Mouse (Mus musculus) MEL (cell line): ENCODE data around the gene Sde2. TPM values are rescaled to one million over a fixed set of nuclear protein-coding genes. Genes with fewer than 3 reads are reported as not detected.

Experiments used
- DNase-seq: peaks from one replicate; pipeline ENCODE4 v3.0.0; 2011; ENCODE audit warnings: low read depth, low spot score
- H3K27ac ChIP-seq: 2 replicates; pipeline ENCODE4 v1.5.1; 2012; ENCODE audit warnings: low read depth, mild to moderate bottlenecking, control low read depth, low read length, moderate library complexity; ENCODE audit not compliant: control insufficient read depth
- H3K27me3 ChIP-seq, 2 experiments: fragments of 150-350 bp in 1 of 2; sonication (generic) in 1 of 2; 2 replicates each; pipeline ENCODE4 v1.6.1; 2012; ENCODE audit warnings: low read length in 2 of 2, mild to moderate bottlenecking in 2 of 2, improper control_type of control experiment in 1 of 2, moderate library complexity in 1 of 2; ENCODE audit not compliant: insufficient read depth in 2 of 2, control insufficient read depth in 1 of 2
- H3K36me3 ChIP-seq, 2 experiments: 2 replicates each; pipeline ENCODE4 v1.6.1; 2012 to 2014; ENCODE audit warnings: low read length in 2 of 2, improper control_type of control experiment in 1 of 2, inconsistent platforms in 1 of 2, mild to moderate bottlenecking in 1 of 2; ENCODE audit not compliant: insufficient read depth in 2 of 2, control insufficient read depth in 1 of 2
- H3K4me1 ChIP-seq, 2 experiments: fragments of 150-350 bp in 1 of 2; sonication (generic) in 1 of 2; 2 replicates each; pipeline ENCODE4 v1.6.1; 2012; ENCODE audit warnings: low read length in 2 of 2, improper control_type of control experiment in 1 of 2, mild to moderate bottlenecking in 1 of 2; ENCODE audit not compliant: insufficient read depth in 2 of 2, control insufficient read depth in 1 of 2
- H3K4me3 ChIP-seq, 2 experiments: fragments of 150-350 bp in 1 of 2; sonication (generic) in 1 of 2; 2 replicates each; pipeline ENCODE4 v1.5.1; 2012; ENCODE audit warnings: low read depth in 2 of 2, low read length in 2 of 2, mild to moderate bottlenecking in 2 of 2, moderate library complexity in 2 of 2, control low read depth in 1 of 2, improper control_type of control experiment in 1 of 2; ENCODE audit not compliant: control insufficient read depth in 1 of 2, insufficient read depth in 1 of 2
- H3K79me2 ChIP-seq: 2 replicates; pipeline ENCODE4 v1.6.1; 2012; ENCODE audit warnings: mild to moderate bottlenecking, low read length, moderate library complexity; ENCODE audit not compliant: control insufficient read depth, poor library complexity, insufficient read depth
- H3K9ac ChIP-seq: 2 replicates; pipeline ENCODE4 v1.6.1; 2012; ENCODE audit warnings: low read depth, mild to moderate bottlenecking, control low read depth, low read length, moderate library complexity; ENCODE audit not compliant: control insufficient read depth, poor library complexity, severe bottlenecking
- H3K9me3 ChIP-seq: fragments of 150-350 bp; sonication (generic); replicated peaks from 2 replicates; pipeline ENCODE4 v1.6.1; 2012; ENCODE audit warnings: mild to moderate bottlenecking, low read length, improper control_type of control experiment, moderate library complexity; ENCODE audit not compliant: insufficient read depth
- BHLHE40 ChIP-seq: IDR thresholded peaks from 2 replicates; pipeline ENCODE4 v1.6.1; 2012; ENCODE audit warnings: low read depth, mild to moderate bottlenecking, inconsistent platforms, low read length, improper control_type of control experiment, borderline replicate concordance
- CHD1 ChIP-seq: IDR thresholded peaks from 2 replicates; pipeline ENCODE4 v1.6.1; 2012; ENCODE audit warnings: low read depth, mild to moderate bottlenecking, inconsistent platforms, low read length, improper control_type of control experiment
- CTCF ChIP-seq, 3 experiments: IDR thresholded peaks in 2 of 3; conservative IDR thresholded peaks in 1 of 3; 2 replicates each; pipeline ENCODE4 v1.5.1; 2011 to 2012; ENCODE audit warnings: low read length in 3 of 3, low read depth in 2 of 3, mild to moderate bottlenecking in 2 of 3, improper control_type of control experiment in 1 of 3, inconsistent platforms in 1 of 3, mixed read lengths in 1 of 3, moderate library complexity in 1 of 3; ENCODE audit not compliant: control insufficient read depth in 1 of 3, insufficient read depth in 1 of 3, poor library complexity in 1 of 3, severe bottlenecking in 1 of 3
- E2F4 ChIP-seq: IDR thresholded peaks from 2 replicates; pipeline ENCODE4 v1.6.1; 2011; ENCODE audit warnings: low read depth, low read length, improper control_type of control experiment, borderline replicate concordance
- ELF1 ChIP-seq: IDR thresholded peaks from 2 replicates; pipeline ENCODE4 v1.6.1; 2014; ENCODE audit warnings: low read depth, mild to moderate bottlenecking, inconsistent platforms, low read length, improper control_type of control experiment, moderate library complexity
- EP300 ChIP-seq, 2 experiments: IDR thresholded peaks; 2 replicates each; pipeline ENCODE4 v1.6.1; 2011; ENCODE audit warnings: improper control_type of control experiment in 2 of 2, low read length in 2 of 2, low read depth in 1 of 2, mild to moderate bottlenecking in 1 of 2
- ETS1 ChIP-seq: IDR thresholded peaks from 2 replicates; pipeline ENCODE4 v1.6.1; 2012; ENCODE audit warnings: low read depth, mild to moderate bottlenecking, inconsistent platforms, low read length, improper control_type of control experiment, moderate library complexity
- GABPA ChIP-seq: IDR thresholded peaks from 2 replicates; pipeline ENCODE4 v1.6.1; 2012; ENCODE audit warnings: low read depth, mild to moderate bottlenecking, inconsistent platforms, low read length, improper control_type of control experiment, moderate library complexity
- GATA1 ChIP-seq: IDR thresholded peaks from 2 replicates; pipeline ENCODE4 v1.6.1; 2011; ENCODE audit warnings: low read depth, low read length, improper control_type of control experiment
- HCFC1 ChIP-seq: IDR thresholded peaks from 2 replicates; pipeline ENCODE4 v1.6.1; 2012; ENCODE audit warnings: low read depth, mild to moderate bottlenecking, inconsistent platforms, low read length, improper control_type of control experiment, moderate library complexity
- KAT2A ChIP-seq: conservative IDR thresholded peaks from 2 replicates; pipeline ENCODE4 v1.6.1; 2012; ENCODE audit warnings: low read depth, low read length, improper control_type of control experiment, inconsistent platforms
- MAFK ChIP-seq: IDR thresholded peaks from 2 replicates; pipeline ENCODE4 v1.6.1; 2011; ENCODE audit warnings: low read depth, mild to moderate bottlenecking, low read length, improper control_type of control experiment, borderline replicate concordance
- MAX ChIP-seq: IDR thresholded peaks from 2 replicates; pipeline ENCODE4 v1.6.1; 2011; ENCODE audit warnings: low read length, improper control_type of control experiment
- MAZ ChIP-seq: IDR thresholded peaks from 2 replicates; pipeline ENCODE4 v1.6.1; 2012; ENCODE audit warnings: low read depth, mild to moderate bottlenecking, inconsistent platforms, low read length, improper control_type of control experiment
- MEF2A ChIP-seq: IDR thresholded peaks from 2 replicates; pipeline ENCODE4 v1.6.1; 2014; ENCODE audit warnings: low read depth, mild to moderate bottlenecking, inconsistent platforms, low read length, improper control_type of control experiment; ENCODE audit not compliant: poor library complexity, insufficient replicate concordance, severe bottlenecking; ENCODE audit errors: extremely low read depth
- MXI1 ChIP-seq: IDR thresholded peaks from 2 replicates; pipeline ENCODE4 v1.6.1; 2011; ENCODE audit warnings: mild to moderate bottlenecking, low read depth, low read length, improper control_type of control experiment
- MYB ChIP-seq: IDR thresholded peaks from 2 replicates; pipeline ENCODE4 v1.6.1; 2011; ENCODE audit warnings: mild to moderate bottlenecking, low read depth, low read length, improper control_type of control experiment
- MYC ChIP-seq: IDR thresholded peaks from 2 replicates; pipeline ENCODE4 v1.6.1; 2011; ENCODE audit warnings: low read depth, mild to moderate bottlenecking, low read length, improper control_type of control experiment, moderate library complexity
- NELFE ChIP-seq: IDR thresholded peaks from 2 replicates; pipeline ENCODE4 v1.6.1; 2011; ENCODE audit warnings: low read depth, low read length, improper control_type of control experiment
- POLR2A ChIP-seq, 2 experiments: IDR thresholded peaks; 2 replicates each; pipeline ENCODE4 v1.6.1; 2011 to 2012; ENCODE audit warnings: low read length in 2 of 2, mild to moderate bottlenecking in 2 of 2, control low read depth in 1 of 2, improper control_type of control experiment in 1 of 2, low read depth in 1 of 2, moderate library complexity in 1 of 2; ENCODE audit not compliant: control insufficient read depth in 1 of 2, insufficient read depth in 1 of 2, poor library complexity in 1 of 2
- POLR2AphosphoS2 ChIP-seq: IDR thresholded peaks from 2 replicates; pipeline ENCODE4 v1.6.1; 2011; ENCODE audit warnings: low read length, improper control_type of control experiment
- POLR2AphosphoS5 ChIP-seq: IDR thresholded peaks from 2 replicates; pipeline ENCODE4 v1.6.1; 2012; ENCODE audit warnings: low read depth, borderline replicate concordance, mild to moderate bottlenecking, inconsistent platforms, low read length, moderate library complexity, mixed read lengths
- RCOR1 ChIP-seq: IDR thresholded peaks from 2 replicates; pipeline ENCODE4 v1.6.1; 2012; ENCODE audit warnings: low read depth, mild to moderate bottlenecking, inconsistent platforms, low read length, improper control_type of control experiment
- SIN3A ChIP-seq: IDR thresholded peaks from 2 replicates; pipeline ENCODE4 v1.6.1; 2012; ENCODE audit warnings: low read length, improper control_type of control experiment, inconsistent platforms
- SMC3 ChIP-seq: IDR thresholded peaks from 2 replicates; pipeline ENCODE4 v1.6.1; 2011; ENCODE audit warnings: low read depth, low read length, improper control_type of control experiment
- TAL1 ChIP-seq: IDR thresholded peaks from 2 replicates; pipeline ENCODE4 v1.6.1; 2012; ENCODE audit warnings: mild to moderate bottlenecking, inconsistent platforms, low read length, moderate library complexity, mixed read lengths
- TBP ChIP-seq: IDR thresholded peaks from 2 replicates; pipeline ENCODE4 v1.8.0; 2011; ENCODE audit warnings: low read depth, low read length, improper control_type of control experiment
- TCF12 ChIP-seq: IDR thresholded peaks from 2 replicates; pipeline ENCODE4 v1.6.1; 2014; ENCODE audit warnings: low read depth, mild to moderate bottlenecking, inconsistent platforms, low read length, improper control_type of control experiment, moderate library complexity
- UBTF ChIP-seq: IDR thresholded peaks from 2 replicates; pipeline ENCODE4 v1.6.1; 2012; ENCODE audit warnings: low read depth, mild to moderate bottlenecking, inconsistent platforms, low read length, improper control_type of control experiment, moderate library complexity, borderline replicate concordance; ENCODE audit not compliant: insufficient read depth
- ZC3H11A ChIP-seq: IDR thresholded peaks from 2 replicates; pipeline ENCODE4 v1.6.1; 2012; ENCODE audit warnings: low read depth, mild to moderate bottlenecking, inconsistent platforms, low read length, improper control_type of control experiment
- ZKSCAN1 ChIP-seq: IDR thresholded peaks from 2 replicates; pipeline ENCODE4 v1.6.1; 2012; ENCODE audit warnings: low read depth, mild to moderate bottlenecking, inconsistent platforms, low read length, improper control_type of control experiment, moderate library complexity
- ZMIZ1 ChIP-seq: IDR thresholded peaks from 2 replicates; pipeline ENCODE4 v1.6.1; 2012; ENCODE audit warnings: low read depth, mild to moderate bottlenecking, inconsistent platforms, low read length, improper control_type of control experiment, moderate library complexity
- polyA plus RNA-seq, 2 experiments: library from polyadenylated mRNA; stranded (reverse) in 1 of 2; unstranded in 1 of 2; fragments of >175 nt in 1 of 2; fragments of >200 nt in 1 of 2; gene quantifications; 2 replicates each; pipeline versions ENCODE4 v1.2.1 to v1.2.4; 2012; ENCODE audit warnings: low replicate concordance in 2 of 2, low read depth in 1 of 2; ENCODE audit not compliant: insufficient read length in 2 of 2, insufficient read depth in 1 of 2, missing spikeins in 1 of 2
- total RNA-seq: library from RNA; depleted of rRNA; stranded (reverse); fragments of 300-350 nt; gene quantifications from 2 replicates; pipeline ENCODE4 v1.2.3, GENCODE M21; 2012

Sde2 gene
- total and polyA plus RNA-seq, 3 experiments, result 35.5 to 48.0 TPM; not detected in 1

GRCm38 (mm10) chr1:180812463-180813408 lies 38.2 kb upstream of the Sde2 start (continued):
- TF ChIP-seq POLR2AphosphoS2 (no peak), POLR2A (IDR thresholded peaks at IDR 0.05; ENCODE audit: control insufficient read depth in 1 of 2, insufficient read depth in 1 of 2, low read depth in 1 of 2, low read length in 2 of 2, poor library complexity in 1 of 2) (no peak)

GRCm38 (mm10) chr1:180813409-180813884 lies 37.5 kb upstream of the Sde2 start:
- Histone ChIP-seq H3K9me3 (no peaks in the 10 kb centered on the region), H3K27me3 (no peaks in the 10 kb centered on the region), H3K36me3 (peaks cover 1 to 25% of the 10 kb centered on the region in 2 experiments; a peak in 3 of 4 replicates), H3K9ac (peak overlapping the region; percentile 100), H3K4me1 (peaks cover 3 to 7% of the 10 kb centered on the region in 2 experiments; a peak in 2 of 4 replicates), H3K4me3 (peak overlapping the region; percentile 85 to 92), H3K27ac (peak overlapping the region; percentile 99), H3K79me2 (peaks cover 35% of the 10 kb centered on the region)
- no peak for TF ChIP-seq E2F4
- TF ChIP-seq BHLHE40, result no peak
- no peak for TF ChIP-seq MYC
- no peak for TF ChIP-seq RCOR1
- TF ChIP-seq EP300 (IDR thresholded peaks at IDR 0.05; ENCODE audit: low read depth in 1 of 2, low read length in 2 of 2), result peak in 1 of 2 experiments; percentile 23; a peak in 1 of 4 replicates
- TF ChIP-seq GATA1, result no peak
- TF ChIP-seq POLR2AphosphoS5, result no peak
- no peak for TF ChIP-seq MEF2A
- TF ChIP-seq ETS1, result peak; percentile 24; the same call in 1 of the 2 replicates
- peak; percentile 97 for TF ChIP-seq NELFE
- TF ChIP-seq MAFK, result no peak
- TF ChIP-seq TBP, result peak; percentile 92
- TF ChIP-seq ZKSCAN1, result no peak
- TF ChIP-seq MAZ, result no peak
- no peak for TF ChIP-seq TAL1
- no peak for TF ChIP-seq SMC3
- peak; percentile 91 to 94 for TF ChIP-seq POLR2A (IDR thresholded peaks at IDR 0.05; ENCODE audit: control insufficient read depth in 1 of 2, insufficient read depth in 1 of 2, low read depth in 1 of 2, low read length in 2 of 2, poor library complexity in 1 of 2)
- TF ChIP-seq ELF1, result no peak
- no peak for TF ChIP-seq ZC3H11A
- TF ChIP-seq GABPA, result no peak
- peak; percentile 83 for TF ChIP-seq POLR2AphosphoS2
- TF ChIP-seq MAX, result 0 out of 2 replicates have a peak, but pooled peaks have one; percentile 43
- no peak for TF ChIP-seq MYB
- peak; percentile 93; the same call in 1 of the 2 replicates for TF ChIP-seq UBTF
- no peak for TF ChIP-seq CTCF (IDR thresholded peaks at IDR 0.05 in 2 of 3, conservative IDR thresholded peaks at IDR 0.05 in 1 of 3; ENCODE audit: control insufficient read depth in 1 of 3, insufficient read depth in 1 of 3, low read depth in 2 of 3, low read length in 3 of 3, poor library complexity in 1 of 3, severe bottlenecking in 1 of 3)
- peak; percentile 60 for TF ChIP-seq HCFC1
- TF ChIP-seq MXI1, result peak; percentile 51; the same call in 1 of the 2 replicates
- TF ChIP-seq SIN3A, result peak; percentile 59
- TF ChIP-seq ZMIZ1, result peak; percentile 97
- TF ChIP-seq CHD1, result no peak
- no peak for TF ChIP-seq KAT2A
- TF ChIP-seq TCF12, result peak; percentile 74
- peak; percentile 92 for DNase-seq
